Mouse (Mus musculus) embryonic fibroblast, embryonic 13.5 days (primary cell): ENCODE results near the gene Faf2.

Source experiments
- CTCF ChIP-seq: IDR thresholded peaks from 2 replicates; pipeline ENCODE4 v1.5.1; 2011; ENCODE audit warnings: mild to moderate bottlenecking, control low read depth, low read length, moderate library complexity, borderline replicate concordance; ENCODE audit not compliant: insufficient read depth
- POLR2A ChIP-seq: IDR thresholded peaks from 2 replicates; pipeline ENCODE4 v1.6.1; 2011; ENCODE audit warnings: low read depth, mild to moderate bottlenecking, control low read depth, low read length, moderate library complexity

DNA sequence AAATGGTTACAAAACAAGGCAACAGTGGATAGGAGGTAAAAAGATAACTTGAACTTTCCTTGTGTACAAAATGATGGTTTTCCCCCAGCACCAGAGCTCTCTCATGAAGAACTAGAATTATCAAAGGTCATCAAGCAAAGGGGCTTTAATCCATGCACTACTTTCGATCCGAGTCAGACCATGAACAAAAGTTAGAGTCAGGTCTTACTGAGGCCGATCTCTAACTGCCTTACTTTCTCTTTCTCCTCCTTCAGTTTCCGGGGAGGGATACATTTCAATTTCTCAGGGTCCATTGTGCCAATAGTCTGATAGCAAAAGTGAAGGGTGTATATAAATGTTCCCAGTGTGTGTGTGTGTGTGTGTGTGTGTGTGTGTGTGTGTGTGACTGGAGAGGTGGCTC, 49.0 kb upstream of the Faf2 start:
- no peak for TF ChIP-seq POLR2A
- no peak for TF ChIP-seq CTCF
